Mouse (Mus musculus) hindlimb bud, embryonic 11.5 days (tissue): ENCODE measurements around the gene Stxbp6.

Experiments
- DNase-seq: peaks from one replicate; pipeline ENCODE4 v3.0.0-alpha.2; 2012; ENCODE audit warnings: low read depth, low spot score; ENCODE audit errors: extremely low spot score

The Stxbp6 gene

GRCm38 (mm10) chr12:44839594-44840373 is 234.7 kb downstream of the Stxbp6 start:
- DNase-seq, result no peak

GRCm38 (mm10) chr12:44835879-44836467 is 238.5 kb downstream of the Stxbp6 start:
- DNase-seq, result no peak

- DNase-seq, result no peak
Observed at GRCm38 (mm10) chr12:44811895-44812294, 262.6 kb downstream of the Stxbp6 start.

GRCm38 (mm10) chr12:44804213-44804612 is 270.3 kb downstream of the Stxbp6 start:
- no peak for DNase-seq
